Mouse (Mus musculus) lung, postnatal 25 days (tissue): ENCODE results near the gene Kif26b.

Experiments used
- DNase-seq: peaks from one replicate; pipeline ENCODE4 v3.0.0; 2022; ENCODE audit warnings: low spot score

The Kif26b gene

GRCm38 (mm10) chr1:178917194-178917902, 388.4 kb downstream of the Kif26b start:
- no peak for DNase-seq

DNA sequence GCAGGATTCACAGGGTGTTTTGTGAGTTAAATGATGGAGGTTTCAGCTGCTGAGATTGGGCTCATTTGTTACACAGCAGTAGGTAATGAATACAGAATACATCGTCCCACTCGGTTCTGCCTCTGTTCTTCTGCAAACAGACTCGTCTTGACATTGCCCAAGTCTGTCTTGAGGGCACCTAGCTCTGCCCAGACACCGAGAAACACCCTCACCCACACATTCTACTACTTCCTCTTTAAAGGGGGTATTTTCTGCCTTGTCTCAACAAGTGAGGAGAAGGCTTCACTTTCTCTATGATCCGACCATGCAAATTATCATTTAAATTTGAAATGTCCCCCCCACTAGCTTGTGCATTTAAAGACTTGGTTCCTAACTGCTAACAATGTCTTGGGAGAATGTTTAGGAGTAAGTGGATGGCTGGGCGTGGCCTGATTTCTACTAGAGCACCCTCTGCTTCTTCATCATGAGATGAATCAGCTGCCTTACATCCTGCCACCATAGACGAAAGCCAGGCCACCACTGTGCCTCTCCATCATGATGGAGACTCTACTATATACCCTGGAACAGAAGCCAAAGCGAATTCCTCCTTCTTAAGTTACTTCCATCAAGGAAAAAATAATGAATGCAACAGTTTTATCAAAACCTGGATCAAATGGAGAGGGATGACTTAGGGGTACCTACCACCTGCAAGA, 395.7 kb downstream of the Kif26b start:
- DNase-seq, result no peak

- no peak for DNase-seq
Measured at GRCm38 (mm10) chr1:178929531-178929930, 400.6 kb downstream of the Kif26b start.

- DNase-seq, result no peak
Measured at GRCm38 (mm10) chr1:178933953-178934637, 405.2 kb downstream of the Kif26b start.

DNA sequence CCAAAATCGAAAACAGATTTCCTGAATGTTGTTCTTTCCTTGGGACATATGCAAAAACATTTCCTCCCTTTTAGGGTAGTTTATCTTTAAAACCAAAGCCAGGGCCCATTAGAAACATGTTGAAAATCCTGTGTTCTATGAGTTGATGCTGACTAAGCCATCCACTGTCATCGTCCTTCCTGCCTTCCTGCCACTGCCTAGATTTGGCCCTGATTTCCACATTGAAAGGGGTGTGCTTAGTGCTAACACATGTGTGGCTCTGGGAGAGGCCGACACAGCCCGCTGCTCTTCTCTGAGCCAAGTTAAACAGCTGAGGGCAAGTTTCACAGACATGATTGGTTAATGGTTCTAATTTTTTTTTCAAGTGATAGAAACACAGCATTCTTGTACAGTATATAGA, 407.5 kb downstream of the Kif26b start:
- DNase-seq, result no peak

GRCm38 (mm10) chr1:178936976-178937375, 408.1 kb downstream of the Kif26b start:
- DNase-seq, result no peak

GRCm38 (mm10) chr1:178940353-178940752, 411.4 kb downstream of the Kif26b start:
- no peak for DNase-seq

- no peak for DNase-seq
Measured at GRCm38 (mm10) chr1:178942251-178942963, 413.5 kb downstream of the Kif26b start.

- DNase-seq, result no peak
Measured at GRCm38 (mm10) chr1:178952910-178953309, 424.0 kb downstream of the Kif26b start.

DNA sequence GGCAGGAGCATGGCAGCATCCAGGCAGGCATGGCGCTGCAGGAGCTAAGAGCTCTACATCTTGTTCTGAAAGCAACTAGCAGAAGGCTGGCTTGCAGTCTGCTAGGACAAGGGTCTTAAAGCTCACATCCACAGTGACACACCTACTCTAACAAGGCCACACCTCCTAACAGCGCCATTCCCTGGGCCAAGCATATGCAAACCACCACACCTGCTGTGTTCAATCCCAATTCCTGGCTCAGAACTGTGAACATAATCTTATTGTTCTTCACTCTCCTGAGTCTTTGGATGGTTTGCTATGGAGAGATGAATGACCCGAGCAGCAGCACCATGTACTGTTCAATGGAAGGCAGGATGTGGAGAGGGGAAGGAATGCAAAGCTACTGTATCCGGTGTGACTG, 429.7 kb downstream of the Kif26b start:
- DNase-seq, result no peak

DNA sequence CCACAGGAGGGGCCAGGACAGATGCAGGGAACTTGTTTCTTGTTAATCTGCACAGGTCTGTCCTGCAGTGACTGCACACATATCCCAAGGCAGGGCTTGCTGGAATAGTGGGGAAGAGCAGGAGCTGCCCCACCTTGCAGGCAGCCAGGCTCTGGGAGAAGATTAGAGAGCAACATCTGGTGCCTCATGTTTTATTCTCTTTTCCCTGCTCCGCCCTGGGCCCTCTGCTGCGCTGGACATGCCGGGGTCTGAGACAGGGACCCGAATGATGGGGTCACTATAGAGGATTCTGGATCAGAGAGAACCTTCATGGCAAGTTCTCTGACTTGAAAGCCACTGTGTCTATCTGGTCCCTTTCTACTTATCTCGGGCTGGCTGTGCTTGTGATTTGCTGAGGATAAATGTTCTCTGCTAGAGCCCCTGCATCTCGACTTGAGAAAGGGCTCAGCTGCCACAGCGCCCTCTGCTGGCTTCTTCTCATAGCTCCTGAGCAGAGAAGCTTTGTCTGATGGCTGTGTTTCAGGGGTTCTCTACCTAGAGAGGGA, 431.2 kb downstream of the Kif26b start:
- DNase-seq, result peak; percentile 43

GRCm38 (mm10) chr1:178961661-178962060, 432.7 kb downstream of the Kif26b start:
- DNase-seq, result no peak

DNA sequence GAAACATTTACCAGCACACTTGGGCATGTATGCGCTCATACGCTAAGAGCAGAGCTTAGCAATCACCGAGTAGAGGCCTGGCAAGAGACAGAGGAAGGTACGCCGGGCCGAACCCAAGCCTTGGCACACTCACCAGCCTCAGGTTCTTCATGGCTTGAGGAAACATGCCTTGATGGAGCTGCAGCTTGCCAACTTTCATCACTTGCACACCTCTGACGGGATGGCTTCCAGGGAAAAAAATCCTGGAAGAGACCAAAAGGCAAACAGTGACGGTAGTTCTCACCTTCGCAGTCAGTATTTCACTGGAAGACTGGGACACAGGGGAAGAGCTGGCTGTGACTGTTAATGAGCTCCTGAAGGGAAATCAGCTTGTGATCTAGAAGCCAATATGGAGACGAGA, 443.1 kb downstream of the Kif26b start:
- DNase-seq, result no peak

DNA sequence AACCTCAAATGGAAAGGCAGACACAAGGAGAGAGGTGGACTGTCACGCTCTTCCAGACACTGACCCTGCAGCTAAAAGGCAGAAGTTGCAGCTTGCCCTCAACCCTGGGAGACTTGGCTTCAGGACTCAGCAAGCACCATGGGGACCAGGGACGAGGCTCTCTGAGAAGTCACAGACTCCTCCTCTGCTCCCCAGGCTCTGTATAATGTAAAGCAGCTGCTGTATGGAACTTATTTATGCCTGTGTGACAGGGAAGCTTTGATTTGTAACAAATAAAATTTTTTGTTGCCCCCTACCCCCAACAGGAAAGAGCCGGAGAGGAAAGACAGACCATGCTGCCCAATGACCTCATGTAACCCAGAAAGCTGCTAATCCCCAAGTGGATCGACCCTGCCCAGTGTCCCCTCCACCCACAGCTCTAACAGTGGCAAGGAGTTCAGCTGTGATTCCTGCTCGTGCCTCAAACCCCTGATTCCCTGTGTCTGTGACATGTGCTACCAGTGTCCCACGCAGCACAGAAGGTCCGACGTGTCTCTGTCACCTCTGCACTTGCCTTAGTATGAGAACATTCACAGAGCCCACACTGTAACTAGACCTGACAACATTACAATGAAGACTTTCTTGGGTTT, 449.8 kb downstream of the Kif26b start:
- no peak for DNase-seq

DNA sequence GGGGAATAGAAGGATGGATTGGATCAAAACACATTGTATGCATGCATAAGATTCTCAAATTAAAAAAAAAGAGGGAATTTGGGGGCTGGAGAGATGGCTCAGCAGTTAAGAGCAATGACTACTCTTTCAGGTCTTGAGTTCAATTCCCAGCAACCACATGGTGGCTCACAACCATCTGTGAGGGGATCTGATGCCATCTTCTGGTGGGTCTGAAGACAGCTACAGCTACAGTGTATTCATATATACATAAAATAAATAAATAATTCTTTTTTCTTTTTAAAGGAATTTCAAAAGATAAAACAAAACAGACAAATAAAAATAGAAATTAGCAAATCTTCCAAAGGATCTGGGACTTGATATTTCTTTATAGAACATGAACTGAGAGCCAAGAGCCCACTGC, 451.3 kb downstream of the Kif26b start:
- no peak for DNase-seq

- DNase-seq, result no peak
Measured at GRCm38 (mm10) chr1:178981641-178982040, 452.7 kb downstream of the Kif26b start.

DNA sequence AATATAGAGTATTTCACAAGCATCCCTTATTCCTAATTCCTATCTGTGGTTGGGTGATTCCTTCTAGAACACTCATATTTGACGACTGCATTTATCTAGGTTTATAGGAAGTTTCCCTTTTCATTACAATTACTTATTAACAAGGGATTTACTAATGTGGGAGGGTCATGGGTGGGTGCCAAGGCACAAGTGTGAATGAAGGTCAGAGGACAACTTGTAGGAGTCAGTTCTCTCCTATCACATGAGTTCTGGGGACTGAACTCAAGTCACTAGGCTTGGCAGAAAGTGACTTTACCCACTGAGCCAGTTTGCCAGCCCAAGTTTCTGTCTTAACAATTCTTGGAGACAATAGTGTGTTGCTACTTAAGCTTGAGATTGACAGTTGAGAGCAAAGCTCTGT, 459.3 kb downstream of the Kif26b start:
- DNase-seq, result no peak
